Mouse (Mus musculus): ENCODE results near the gene Tmem106b. TPM values are rescaled to one million over a fixed set of nuclear protein-coding genes. Genes with fewer than 3 reads are reported as not detected.

Tmem106b gene
- polyA plus RNA-seq, 1 experiment from 2014 or later: 29.5 TPM

DNA sequence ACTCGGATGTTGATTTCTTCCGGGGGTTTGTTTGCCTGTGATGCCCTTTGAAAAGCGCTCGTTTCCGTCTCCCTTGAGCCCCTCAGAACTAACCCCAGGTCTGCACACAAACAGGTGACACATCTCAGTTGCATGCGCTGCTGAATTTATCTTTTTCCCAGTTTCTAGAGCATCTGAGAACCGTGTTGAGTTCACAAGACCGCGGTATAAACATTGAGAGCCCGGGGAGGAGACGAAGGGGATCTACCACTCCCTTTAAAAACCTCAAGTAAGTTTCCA lies 527 bp downstream of the Tmem106b start:
- 2% methylated on average over 11 of the region's 11 CpGs for WGBS
- ATAC-seq: no peak; the same call in 1 of the 2 replicates

DNA sequence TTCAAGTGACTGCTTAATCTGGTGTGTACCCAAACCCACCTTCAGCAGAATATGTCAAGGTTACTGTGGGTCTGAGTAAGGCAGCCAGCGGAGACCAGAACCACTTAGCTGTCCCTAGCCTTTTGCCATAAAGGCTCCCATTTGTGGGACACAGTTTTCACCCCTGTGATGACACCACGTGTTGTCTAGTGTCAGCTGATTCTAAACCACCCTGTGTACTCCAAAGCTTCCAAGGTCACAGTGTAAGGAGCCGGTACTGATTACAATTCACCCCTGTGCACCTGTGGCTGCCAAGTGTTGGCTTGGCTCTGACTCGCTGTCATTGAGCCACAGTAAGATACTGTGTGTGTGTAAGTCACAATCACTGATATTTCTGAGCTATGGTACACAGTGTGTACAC lies 926 bp downstream of the Tmem106b start:
- no peaks in the 10 kb centered on the region for H3K36me3 ChIP-seq (ENCODE audit: control insufficient read depth, insufficient read depth, low read length)
- peak overlapping the region; percentile 57 for H3K4me2 ChIP-seq (ENCODE audit: low read depth, low read length)
- no peaks in the 10 kb centered on the region for H3K4me1 ChIP-seq (ENCODE audit: control insufficient read depth, insufficient read depth, low read length)
- H3K27me3 ChIP-seq (replicated peaks; ENCODE audit: control insufficient read depth, insufficient read depth, low read length): no peaks in the 10 kb centered on the region
- no peak overlapping the region for H3K27ac ChIP-seq (ENCODE audit: low read length)
- 39% methylated on average over 4 of the region's 4 CpGs for WGBS
- peak overlapping the region; percentile 90 for H3K9ac ChIP-seq (ENCODE audit: low read depth, low read length)
- peak overlapping the region; percentile 75 for H3K4me3 ChIP-seq (ENCODE audit: low read length)
- ATAC-seq: peak; percentile 29
- no peaks in the 10 kb centered on the region for H3K9me3 ChIP-seq (ENCODE audit: control insufficient read depth, low read length)

More for the DNA sequence above, 527 bp downstream of the Tmem106b start:
- Histone ChIP-seq H3K27ac (ENCODE audit: low read length) (peak overlapping the region; percentile 74; the same call in 1 of the 2 replicates), H3K4me2 (ENCODE audit: low read depth, low read length) (peak overlapping the region; percentile 57), H3K4me3 (ENCODE audit: low read length) (peak overlapping the region; percentile 75), H3K9ac (ENCODE audit: low read depth, low read length) (peak overlapping the region; percentile 90), H3K4me1 (ENCODE audit: control insufficient read depth, insufficient read depth, low read length) (no peaks in the 10 kb centered on the region), H3K27me3 (replicated peaks; ENCODE audit: control insufficient read depth, insufficient read depth, low read length) (no peaks in the 10 kb centered on the region), H3K9me3 (ENCODE audit: control insufficient read depth, low read length) (no peaks in the 10 kb centered on the region), H3K36me3 (ENCODE audit: control insufficient read depth, insufficient read depth, low read length) (no peaks in the 10 kb centered on the region)

DNA sequence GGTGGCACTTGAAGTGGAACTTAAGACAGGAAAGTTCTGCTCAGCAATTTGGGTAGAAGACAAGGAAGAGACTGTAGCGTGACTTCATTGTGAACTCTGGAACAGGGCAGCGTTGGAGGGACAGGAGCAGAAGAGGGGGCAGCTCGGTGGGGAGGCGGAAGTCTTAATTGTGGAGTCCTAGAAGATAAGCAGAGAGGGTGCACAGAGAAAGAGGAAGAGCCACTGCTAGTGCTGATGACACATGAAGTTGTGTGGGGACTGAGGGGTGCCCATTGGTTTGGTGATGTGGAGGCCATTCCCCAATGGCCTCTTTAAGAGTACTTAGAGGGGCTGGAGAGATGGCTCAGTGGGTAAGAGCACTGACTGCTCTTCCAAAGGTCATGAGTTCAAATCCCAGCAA lies 3.5 kb downstream of the Tmem106b start:
- Histone ChIP-seq H3K27ac (ENCODE audit: low read length) (no peak overlapping the region), H3K4me3 (ENCODE audit: low read length) (no peak overlapping the region), H3K9ac (ENCODE audit: low read depth, low read length) (no peak overlapping the region), H3K36me3 (ENCODE audit: control insufficient read depth, insufficient read depth, low read length) (peaks cover 6% of the 10 kb centered on the region; the same call in 1 of the 2 replicates), H3K4me1 (ENCODE audit: control insufficient read depth, insufficient read depth, low read length) (no peaks in the 10 kb centered on the region), H3K27me3 (replicated peaks; ENCODE audit: control insufficient read depth, insufficient read depth, low read length) (no peaks in the 10 kb centered on the region), H3K4me2 (ENCODE audit: low read depth, low read length) (no peak overlapping the region), H3K9me3 (ENCODE audit: control insufficient read depth, low read length) (no peaks in the 10 kb centered on the region)
- no peak for ATAC-seq
- 93% methylated on average over 4 of the region's 4 CpGs for WGBS

DNA sequence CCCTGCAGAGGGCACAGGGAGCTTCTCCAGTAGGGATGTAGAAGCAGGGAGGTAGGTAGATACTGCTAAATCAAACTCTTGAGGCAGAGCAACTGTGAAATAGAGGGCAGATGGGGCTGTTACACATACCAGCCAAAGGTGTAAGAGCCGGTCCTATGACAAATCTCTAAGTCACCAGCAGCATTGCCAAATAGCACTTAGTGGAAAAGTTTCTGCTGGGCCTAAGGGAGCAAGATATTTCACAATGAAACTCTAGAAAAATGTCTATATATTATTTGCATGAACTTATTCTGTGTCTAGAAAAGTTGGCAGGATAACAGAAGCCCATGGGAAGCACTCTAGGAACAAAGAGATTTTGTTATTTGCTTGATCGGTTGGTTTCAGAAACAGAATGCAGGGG lies 4.3 kb downstream of the Tmem106b start:
- Histone ChIP-seq H3K27me3 (replicated peaks; ENCODE audit: control insufficient read depth, insufficient read depth, low read length) (no peaks in the 10 kb centered on the region), H3K9me3 (ENCODE audit: control insufficient read depth, low read length) (no peaks in the 10 kb centered on the region), H3K4me3 (ENCODE audit: low read length) (no peak overlapping the region), H3K4me1 (ENCODE audit: control insufficient read depth, insufficient read depth, low read length) (no peaks in the 10 kb centered on the region), H3K36me3 (ENCODE audit: control insufficient read depth, insufficient read depth, low read length) (peaks cover 6% of the 10 kb centered on the region; the same call in 1 of the 2 replicates), H3K9ac (ENCODE audit: low read depth, low read length) (no peak overlapping the region), H3K4me2 (ENCODE audit: low read depth, low read length) (no peak overlapping the region), H3K27ac (ENCODE audit: low read length) (no peak overlapping the region)
- 88% methylated on average over 2 of the region's 2 CpGs for WGBS
- ATAC-seq: no peak

DNA sequence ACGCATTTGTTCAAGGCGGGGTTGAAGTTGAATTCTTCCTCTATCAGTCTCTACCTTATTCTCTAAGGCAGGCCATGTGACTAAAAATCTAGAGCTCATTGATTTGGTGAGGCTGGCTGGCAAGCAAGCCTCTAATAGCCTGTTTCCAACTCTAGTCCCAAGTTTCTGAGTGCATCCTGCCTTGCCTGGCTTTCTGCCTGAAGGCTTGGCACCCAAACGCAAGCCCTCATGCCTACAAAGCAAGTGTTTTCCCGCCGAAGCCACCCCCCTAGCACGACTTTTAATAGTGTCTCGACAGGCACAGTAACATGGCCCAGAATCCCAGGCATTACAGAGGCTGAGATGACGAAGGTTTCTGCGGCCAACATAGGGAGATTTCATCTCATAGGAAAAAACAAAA lies 13.3 kb downstream of the Tmem106b start:
- 91% methylated on average over 9 of the region's 9 CpGs for WGBS
- no peaks in the 10 kb centered on the region for H3K4me1 ChIP-seq (ENCODE audit: control insufficient read depth, insufficient read depth, low read length)
- no peak overlapping the region for H3K4me3 ChIP-seq (ENCODE audit: low read length)
- H3K9ac ChIP-seq (ENCODE audit: low read depth, low read length): no peak overlapping the region
- no peak for ATAC-seq
- no peak overlapping the region for H3K27ac ChIP-seq (ENCODE audit: low read length)
- H3K27me3 ChIP-seq (replicated peaks; ENCODE audit: control insufficient read depth, insufficient read depth, low read length): no peaks in the 10 kb centered on the region
- peaks cover 10% of the 10 kb centered on the region; the same call in 1 of the 2 replicates for H3K36me3 ChIP-seq (ENCODE audit: control insufficient read depth, insufficient read depth, low read length)
- H3K9me3 ChIP-seq (ENCODE audit: control insufficient read depth, low read length): no peaks in the 10 kb centered on the region
- H3K4me2 ChIP-seq (ENCODE audit: low read depth, low read length): no peak overlapping the region

DNA sequence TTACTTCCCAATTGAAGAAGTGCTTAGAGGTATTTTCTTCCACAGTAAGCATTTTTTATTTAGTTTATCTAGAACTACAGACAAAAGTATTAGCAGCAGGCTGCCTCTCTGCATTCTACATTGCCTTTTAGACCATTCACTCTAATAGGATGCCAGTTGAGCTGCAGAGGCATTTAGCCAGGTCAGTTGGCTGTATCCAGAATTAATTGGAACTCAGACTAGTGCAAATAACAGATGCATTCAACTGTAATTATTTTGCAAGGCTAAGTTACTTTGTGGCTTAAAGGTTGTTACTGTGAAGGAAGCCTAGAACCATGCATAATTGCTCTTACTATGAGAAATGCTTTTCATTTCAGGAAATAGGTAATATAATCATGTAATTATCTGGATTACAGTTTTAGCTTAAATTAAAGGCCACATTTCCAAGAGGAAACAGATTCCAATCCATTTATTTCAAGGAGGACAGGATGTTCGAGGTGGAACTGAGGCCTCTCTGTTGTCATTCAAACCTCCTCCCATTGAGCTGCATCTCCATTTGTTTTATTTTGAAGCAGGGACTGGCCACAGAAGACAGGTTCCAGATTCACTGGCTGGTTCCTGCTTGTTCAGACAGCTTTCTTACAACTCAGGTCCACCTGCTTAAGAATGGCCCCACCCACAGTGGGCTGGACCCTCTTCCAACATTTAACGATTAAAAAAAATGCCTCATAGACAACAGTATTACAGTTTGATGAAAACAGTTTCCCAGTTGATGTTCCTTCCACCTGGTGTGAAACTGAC lies 27.3 kb downstream of the Tmem106b start:
- no peak overlapping the region for H3K27ac ChIP-seq (ENCODE audit: low read length)
- 82% methylated on average over 2 of the region's 2 CpGs for WGBS
- H3K4me1 ChIP-seq (ENCODE audit: control insufficient read depth, insufficient read depth, low read length): no peaks in the 10 kb centered on the region
- no peaks in the 10 kb centered on the region for H3K9me3 ChIP-seq (ENCODE audit: control insufficient read depth, low read length)
- H3K4me2 ChIP-seq (ENCODE audit: low read depth, low read length): no peak overlapping the region
- ATAC-seq: no peak
- no peak overlapping the region for H3K4me3 ChIP-seq (ENCODE audit: low read length)
- no peaks in the 10 kb centered on the region for H3K27me3 ChIP-seq (replicated peaks; ENCODE audit: control insufficient read depth, insufficient read depth, low read length)
- no peak overlapping the region for H3K9ac ChIP-seq (ENCODE audit: low read depth, low read length)
- H3K36me3 ChIP-seq (ENCODE audit: control insufficient read depth, insufficient read depth, low read length): no peaks in the 10 kb centered on the region

DNA sequence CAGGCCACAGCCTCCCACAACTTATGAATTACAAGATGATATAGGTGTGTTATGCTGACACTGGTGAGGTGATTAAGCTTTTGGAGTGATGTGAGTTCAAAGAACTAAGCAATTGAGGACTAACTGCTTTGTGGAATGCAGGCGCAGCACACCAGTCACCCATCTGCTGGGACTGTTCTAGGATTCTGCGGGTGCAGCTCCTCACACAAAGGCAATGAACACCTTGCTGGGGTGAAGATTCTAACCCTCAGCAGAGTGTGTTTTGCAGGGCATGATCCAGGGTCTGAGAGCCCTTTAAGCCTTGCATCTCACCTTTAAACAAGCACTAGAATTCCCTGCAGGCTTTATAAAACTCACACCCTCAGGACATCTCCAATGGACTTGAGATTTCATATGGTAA lies 30.6 kb downstream of the Tmem106b start:
- H3K4me1 ChIP-seq (ENCODE audit: control insufficient read depth, insufficient read depth, low read length): no peaks in the 10 kb centered on the region
- WGBS: 83% methylated on average over 2 of the region's 2 CpGs
- ATAC-seq: no peak
- H3K9me3 ChIP-seq (ENCODE audit: control insufficient read depth, low read length): no peaks in the 10 kb centered on the region
- H3K36me3 ChIP-seq (ENCODE audit: control insufficient read depth, insufficient read depth, low read length): no peaks in the 10 kb centered on the region
- H3K9ac ChIP-seq (ENCODE audit: low read depth, low read length): no peak overlapping the region
- no peaks in the 10 kb centered on the region for H3K27me3 ChIP-seq (replicated peaks; ENCODE audit: control insufficient read depth, insufficient read depth, low read length)
- no peak overlapping the region for H3K4me3 ChIP-seq (ENCODE audit: low read length)
- H3K27ac ChIP-seq (ENCODE audit: low read length): no peak overlapping the region
- no peak overlapping the region for H3K4me2 ChIP-seq (ENCODE audit: low read depth, low read length)

DNA sequence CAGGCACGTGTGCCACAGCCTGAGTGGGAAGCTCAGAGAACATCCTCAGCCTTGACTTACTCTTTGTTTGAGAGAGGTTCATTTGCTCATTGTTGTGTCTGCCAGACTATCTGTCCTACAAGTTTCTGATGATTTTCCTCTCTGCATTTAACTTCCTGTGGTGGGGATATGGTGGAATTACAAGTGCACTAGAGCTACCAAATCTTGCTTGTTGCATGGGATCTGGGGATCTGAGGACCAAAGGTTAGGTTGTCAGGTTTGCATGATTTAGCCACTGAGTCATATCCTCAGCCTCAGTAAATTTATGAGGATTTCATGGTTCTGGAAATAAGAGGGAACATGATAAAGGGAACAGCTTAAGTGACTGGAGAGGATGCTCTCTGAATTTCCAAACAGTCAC lies 39.1 kb downstream of the Tmem106b start:
- no peak for ATAC-seq
- WGBS: 77% methylated on average over 1 of the region's 1 CpGs
- Histone ChIP-seq H3K36me3 (ENCODE audit: control insufficient read depth, insufficient read depth, low read length) (no peaks in the 10 kb centered on the region), H3K9me3 (ENCODE audit: control insufficient read depth, low read length) (no peaks in the 10 kb centered on the region), H3K4me1 (ENCODE audit: control insufficient read depth, insufficient read depth, low read length) (no peaks in the 10 kb centered on the region), H3K9ac (ENCODE audit: low read depth, low read length) (no peak overlapping the region), H3K4me2 (ENCODE audit: low read depth, low read length) (no peak overlapping the region), H3K27ac (ENCODE audit: low read length) (no peak overlapping the region), H3K4me3 (ENCODE audit: low read length) (no peak overlapping the region), H3K27me3 (replicated peaks; ENCODE audit: control insufficient read depth, insufficient read depth, low read length) (no peaks in the 10 kb centered on the region)

DNA sequence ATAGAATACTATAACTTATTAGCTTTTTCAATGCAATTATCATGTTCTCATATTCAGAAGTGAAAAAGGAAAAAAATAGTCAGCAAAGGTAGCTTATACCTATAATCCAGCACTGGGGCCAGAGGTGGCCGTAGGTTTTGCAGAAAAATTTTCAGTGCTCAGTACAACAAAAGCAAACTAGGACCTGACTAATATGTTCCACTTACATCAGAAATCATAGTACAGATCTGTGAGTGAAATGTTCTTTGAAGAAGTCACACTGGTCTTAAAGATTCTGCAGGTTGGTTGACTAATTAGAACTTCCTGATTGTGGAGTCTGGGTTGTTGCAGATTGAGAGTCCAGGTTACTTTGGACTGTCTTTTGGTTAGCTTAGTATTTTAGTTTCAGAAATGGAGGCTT lies 67.7 kb downstream of the Tmem106b start:
- no peak overlapping the region for H3K9ac ChIP-seq (ENCODE audit: low read depth, low read length)

More for the DNA sequence above, 67.7 kb downstream of the Tmem106b start:
- no peak overlapping the region for H3K4me3 ChIP-seq (ENCODE audit: low read length)
- 93% methylated on average over 1 of the region's 1 CpGs for WGBS
- no peaks in the 10 kb centered on the region for H3K9me3 ChIP-seq (ENCODE audit: control insufficient read depth, low read length)
- no peak overlapping the region for H3K27ac ChIP-seq (ENCODE audit: low read length)
- no peak overlapping the region for H3K4me2 ChIP-seq (ENCODE audit: low read depth, low read length)
- no peak for ATAC-seq
- no peaks in the 10 kb centered on the region for H3K27me3 ChIP-seq (replicated peaks; ENCODE audit: control insufficient read depth, insufficient read depth, low read length)
- no peaks in the 10 kb centered on the region for H3K4me1 ChIP-seq (ENCODE audit: control insufficient read depth, insufficient read depth, low read length)
- H3K36me3 ChIP-seq (ENCODE audit: control insufficient read depth, insufficient read depth, low read length): no peaks in the 10 kb centered on the region
